Mouse (Mus musculus): ENCODE measurements around the gene Olfr798.

GRCm38 (mm10) chr10:129637184-129637583, 9.4 kb upstream of the Olfr798 start, which contains the start of gene Olfr799:
- no peak for TF ChIP-seq CTCF (IDR thresholded peaks at IDR 0.05)
- TF ChIP-seq EP300 (IDR thresholded peaks at IDR 0.05), result no peak
